Mouse (Mus musculus) MEL (cell line): Measurements from ENCODE around the gene Lhfpl2.

Experiments
- CTCF ChIP-seq, 3 experiments: IDR thresholded peaks in 2 of 3; conservative IDR thresholded peaks in 1 of 3; 2 replicates each; pipeline ENCODE4 v1.5.1; 2011 to 2012; ENCODE audit warnings: low read length in 3 of 3, low read depth in 2 of 3, mild to moderate bottlenecking in 2 of 3, improper control_type of control experiment in 1 of 3, inconsistent platforms in 1 of 3, mixed read lengths in 1 of 3, moderate library complexity in 1 of 3; ENCODE audit not compliant: control insufficient read depth in 1 of 3, insufficient read depth in 1 of 3, poor library complexity in 1 of 3, severe bottlenecking in 1 of 3
- EP300 ChIP-seq, 2 experiments: IDR thresholded peaks; 2 replicates each; pipeline ENCODE4 v1.6.1; 2011; ENCODE audit warnings: improper control_type of control experiment in 2 of 2, low read length in 2 of 2, low read depth in 1 of 2, mild to moderate bottlenecking in 1 of 2
- GABPA ChIP-seq: IDR thresholded peaks from 2 replicates; pipeline ENCODE4 v1.6.1; 2012; ENCODE audit warnings: low read depth, mild to moderate bottlenecking, inconsistent platforms, low read length, improper control_type of control experiment, moderate library complexity
- GATA1 ChIP-seq: IDR thresholded peaks from 2 replicates; pipeline ENCODE4 v1.6.1; 2011; ENCODE audit warnings: low read depth, low read length, improper control_type of control experiment
- POLR2A ChIP-seq, 2 experiments: IDR thresholded peaks; 2 replicates each; pipeline ENCODE4 v1.6.1; 2011 to 2012; ENCODE audit warnings: low read length in 2 of 2, mild to moderate bottlenecking in 2 of 2, control low read depth in 1 of 2, improper control_type of control experiment in 1 of 2, low read depth in 1 of 2, moderate library complexity in 1 of 2; ENCODE audit not compliant: control insufficient read depth in 1 of 2, insufficient read depth in 1 of 2, poor library complexity in 1 of 2
- SIN3A ChIP-seq: IDR thresholded peaks from 2 replicates; pipeline ENCODE4 v1.6.1; 2012; ENCODE audit warnings: low read length, improper control_type of control experiment, inconsistent platforms
- SMC3 ChIP-seq: IDR thresholded peaks from 2 replicates; pipeline ENCODE4 v1.6.1; 2011; ENCODE audit warnings: low read depth, low read length, improper control_type of control experiment
- TAL1 ChIP-seq: IDR thresholded peaks from 2 replicates; pipeline ENCODE4 v1.6.1; 2012; ENCODE audit warnings: mild to moderate bottlenecking, inconsistent platforms, low read length, moderate library complexity, mixed read lengths
- UBTF ChIP-seq: IDR thresholded peaks from 2 replicates; pipeline ENCODE4 v1.6.1; 2012; ENCODE audit warnings: low read depth, mild to moderate bottlenecking, inconsistent platforms, low read length, improper control_type of control experiment, moderate library complexity, borderline replicate concordance; ENCODE audit not compliant: insufficient read depth

DNA sequence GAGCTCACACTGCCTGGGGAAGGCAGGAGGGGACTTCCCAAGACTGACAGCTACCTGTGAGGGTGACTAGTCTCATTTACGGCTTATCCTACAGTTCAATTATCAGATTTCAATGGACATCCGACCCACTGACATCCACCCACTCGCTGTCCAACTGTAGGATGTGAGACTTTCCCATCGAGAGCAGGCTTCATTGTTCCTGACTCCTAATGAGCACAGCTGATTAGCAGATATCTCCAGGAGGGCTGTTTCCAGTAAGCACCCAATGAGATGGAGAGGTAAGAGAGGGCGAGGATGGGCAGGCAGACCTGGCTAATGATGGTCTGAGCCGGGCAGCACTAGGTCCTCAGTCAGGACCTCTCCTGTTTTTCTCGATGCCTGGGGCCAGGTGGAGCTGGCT is 77.0 kb downstream of the Lhfpl2 start:
- TF ChIP-seq POLR2A (IDR thresholded peaks at IDR 0.05; ENCODE audit: control insufficient read depth in 1 of 2, insufficient read depth in 1 of 2, low read depth in 1 of 2, low read length in 2 of 2, poor library complexity in 1 of 2) (no peak), CTCF (IDR thresholded peaks at IDR 0.05 in 2 of 3, conservative IDR thresholded peaks at IDR 0.05 in 1 of 3; ENCODE audit: control insufficient read depth in 1 of 3, insufficient read depth in 1 of 3, low read depth in 2 of 3, low read length in 3 of 3, poor library complexity in 1 of 3, severe bottlenecking in 1 of 3) (no peak), SMC3 (no peak), GABPA (no peak), GATA1 (no peak), EP300 (IDR thresholded peaks at IDR 0.05; ENCODE audit: low read depth in 1 of 2, low read length in 2 of 2) (no peak), UBTF (no peak), SIN3A (no peak), TAL1 (no peak)
